Mouse (Mus musculus) midbrain, embryonic 14.5 days (tissue): ENCODE results near the gene G6pc2. TPM values are rescaled to one million over a fixed set of nuclear protein-coding genes. Genes with fewer than 3 reads are reported as not detected.
A peak's percentile ranks its signal among the peaks of the same experiment; 100 is the strongest.

Source experiments
- ATAC-seq: fragments of 200-750 bp; cut with Nextera tagmentation; 2 replicates; pipeline ENCODE4 v1.8.0; 2017; ENCODE audit warnings: moderate number of reproducible peaks, moderate library complexity; ENCODE audit not compliant: low FRiP score, low TSS enrichment
- DNase-seq: peaks from one replicate; pipeline ENCODE4 v3.0.0-alpha.2; 2015
- H3K27ac ChIP-seq: fragments of 300-500 bp; sonication (generic); replicated peaks from 2 replicates; pipeline ENCODE4 v1.5.1; 2014; ENCODE audit warnings: mild to moderate bottlenecking, low read depth, low read length, moderate library complexity
- H3K27me3 ChIP-seq: fragments of 300-500 bp; sonication (generic); 2 replicates; pipeline ENCODE4 v1.6.1; 2014; ENCODE audit warnings: low read length, control low read depth, mixed read lengths; ENCODE audit not compliant: control insufficient read depth, insufficient read depth
- H3K36me3 ChIP-seq: fragments of 300-500 bp; sonication (generic); 2 replicates; pipeline ENCODE4 v1.6.1; 2014; ENCODE audit warnings: low read length, control low read depth; ENCODE audit not compliant: control insufficient read depth, insufficient read depth
- H3K4me1 ChIP-seq: fragments of 300-500 bp; sonication (generic); 2 replicates; pipeline ENCODE4 v1.6.1; 2014; ENCODE audit warnings: mild to moderate bottlenecking, antibody characterized with exemption, low read length, control low read depth; ENCODE audit not compliant: control insufficient read depth, insufficient read depth
- H3K4me2 ChIP-seq: fragments of 300-500 bp; sonication (generic); 2 replicates; pipeline ENCODE4 v1.6.1; 2014; ENCODE audit warnings: mild to moderate bottlenecking, low read length, moderate library complexity
- H3K4me3 ChIP-seq: fragments of 300-500 bp; sonication (generic); replicated peaks from 2 replicates; pipeline ENCODE4 v1.5.1; 2014; ENCODE audit warnings: low read depth, low read length
- H3K9ac ChIP-seq: fragments of 300-500 bp; sonication (generic); replicated peaks from 2 replicates; pipeline ENCODE4 v1.6.1; 2014; ENCODE audit warnings: mild to moderate bottlenecking, low read length, moderate library complexity
- H3K9me3 ChIP-seq: fragments of 300-500 bp; sonication (generic); 2 replicates; pipeline ENCODE4 v1.6.1; 2016; ENCODE audit warnings: low read length, control low read depth, mixed read lengths; ENCODE audit not compliant: control insufficient read depth
- WGBS: fragments of 180-500 bp; shearing (Covaris S2); extraction: QIAGEN DNeasy Blood & Tissue Kit; methylation state at CpG from one replicate; pipeline ENCODE4 v1.1.7; 2014; 5-methylcytosine and 5-hydroxymethylcytosine counted together
- polyA plus RNA-seq: library from polyadenylated mRNA; unstranded; fragments of >200 nt; fragmentation: Nextera tagmentation; extraction: Ambion mirVana; gene quantifications from 2 replicates; pipeline ENCODE4 v1.2.1, GENCODE M21; 2014

Gene G6pc2
- polyA plus RNA-seq, 1 experiment from 2014 or later = 0.20 TPM

- H3K27me3 ChIP-seq = no peaks in the 10 kb centered on the region
- no peak overlapping the region for H3K9ac ChIP-seq
- DNase-seq = no peak
- H3K4me3 ChIP-seq = no peak overlapping the region
- no peak overlapping the region for H3K27ac ChIP-seq
- ATAC-seq = no peak
- 82% methylated on average over 9 of the region's 9 CpGs for WGBS
- H3K4me2 ChIP-seq = no peak overlapping the region
- no peaks in the 10 kb centered on the region for H3K9me3 ChIP-seq
- no peaks in the 10 kb centered on the region for H3K4me1 ChIP-seq
- no peaks in the 10 kb centered on the region for H3K36me3 ChIP-seq
Measured at GRCm38 (mm10) chr2:69226876-69227275, 16.0 kb downstream of the G6pc2 start.

- no peak overlapping the region for H3K4me3 ChIP-seq
- no peaks in the 10 kb centered on the region for H3K36me3 ChIP-seq
- H3K27me3 ChIP-seq = no peaks in the 10 kb centered on the region
- DNase-seq (peak; percentile 23), ATAC-seq (no peak)
- 60% methylated on average over 6 of the region's 6 CpGs for WGBS
- H3K4me1 ChIP-seq = no peaks in the 10 kb centered on the region
- H3K4me2 ChIP-seq = no peak overlapping the region
- no peaks in the 10 kb centered on the region for H3K9me3 ChIP-seq
- peak overlapping the region; percentile 42; the same call in 1 of the 2 replicates for H3K27ac ChIP-seq
- H3K9ac ChIP-seq = no peak overlapping the region
Measured at GRCm38 (mm10) chr2:69228635-69229034, 17.8 kb downstream of the G6pc2 start.

- H3K27ac ChIP-seq = no peak overlapping the region
- DNase-seq (no peak), ATAC-seq (no peak)
- no peak overlapping the region for H3K4me2 ChIP-seq
- no peak overlapping the region for H3K9ac ChIP-seq
- 93% methylated on average over 2 of the region's 2 CpGs for WGBS
- H3K9me3 ChIP-seq = no peaks in the 10 kb centered on the region
- no peaks in the 10 kb centered on the region for H3K36me3 ChIP-seq
- no peaks in the 10 kb centered on the region for H3K4me1 ChIP-seq
- no peaks in the 10 kb centered on the region for H3K27me3 ChIP-seq
- H3K4me3 ChIP-seq = no peak overlapping the region
Measured at GRCm38 (mm10) chr2:69230137-69230536, 19.3 kb downstream of the G6pc2 start.

GRCm38 (mm10) chr2:69232101-69232500 is 21.2 kb downstream of the G6pc2 start:
- no peaks in the 10 kb centered on the region for H3K4me1 ChIP-seq
- DNase-seq = no peak
- H3K4me3 ChIP-seq = no peak overlapping the region
- no peaks in the 10 kb centered on the region for H3K36me3 ChIP-seq
- no peak overlapping the region for H3K9ac ChIP-seq
- H3K27ac ChIP-seq = no peak overlapping the region
- no peak for ATAC-seq
- no peaks in the 10 kb centered on the region for H3K27me3 ChIP-seq
- no peak overlapping the region for H3K4me2 ChIP-seq
- H3K9me3 ChIP-seq = no peaks in the 10 kb centered on the region

- no peak overlapping the region for H3K4me3 ChIP-seq
- H3K27me3 ChIP-seq = no peaks in the 10 kb centered on the region
- no peak overlapping the region for H3K27ac ChIP-seq
- 53% methylated on average over 5 of the region's 5 CpGs for WGBS
- ATAC-seq (0 out of 2 replicates have a peak, but pooled peaks have one; percentile 24), DNase-seq (peak; percentile 46)
- H3K4me2 ChIP-seq = no peak overlapping the region
- no peaks in the 10 kb centered on the region for H3K36me3 ChIP-seq
- H3K9ac ChIP-seq = no peak overlapping the region
- no peaks in the 10 kb centered on the region for H3K9me3 ChIP-seq
- no peaks in the 10 kb centered on the region for H3K4me1 ChIP-seq
Measured at GRCm38 (mm10) chr2:69234976-69235678, 24.3 kb downstream of the G6pc2 start.

GRCm38 (mm10) chr2:69239315-69239714 is 28.4 kb downstream of the G6pc2 start:
- WGBS = 90% methylated on average over 9 of the region's 9 CpGs
- no peak overlapping the region for H3K4me3 ChIP-seq
- no peak overlapping the region for H3K27ac ChIP-seq
- H3K9ac ChIP-seq = no peak overlapping the region
- H3K27me3 ChIP-seq = no peaks in the 10 kb centered on the region
- no peaks in the 10 kb centered on the region for H3K9me3 ChIP-seq
- H3K4me2 ChIP-seq = no peak overlapping the region
- ATAC-seq (no peak), DNase-seq (no peak)
- H3K36me3 ChIP-seq = no peaks in the 10 kb centered on the region
- H3K4me1 ChIP-seq = no peaks in the 10 kb centered on the region

GRCm38 (mm10) chr2:69244924-69245323 is 34.1 kb downstream of the G6pc2 start:
- Histone ChIP-seq H3K4me2 (no peak overlapping the region), H3K27me3 (no peaks in the 10 kb centered on the region), H3K9ac (no peak overlapping the region), H3K27ac (no peak overlapping the region), H3K4me1 (no peaks in the 10 kb centered on the region), H3K36me3 (no peaks in the 10 kb centered on the region), H3K4me3 (no peak overlapping the region), H3K9me3 (no peaks in the 10 kb centered on the region)
- peak; percentile 42 for DNase-seq
- no peak for ATAC-seq
- WGBS = 17% methylated on average over 2 of the region's 2 CpGs

- no peak overlapping the region for H3K4me3 ChIP-seq
- no peaks in the 10 kb centered on the region for H3K27me3 ChIP-seq
- 98% methylated on average over 1 of the region's 1 CpGs for WGBS
- H3K4me1 ChIP-seq = no peaks in the 10 kb centered on the region
- no peak overlapping the region for H3K4me2 ChIP-seq
- H3K36me3 ChIP-seq = no peaks in the 10 kb centered on the region
- ATAC-seq (no peak), DNase-seq (no peak)
- H3K9ac ChIP-seq = no peak overlapping the region
- no peak overlapping the region for H3K27ac ChIP-seq
- H3K9me3 ChIP-seq = no peaks in the 10 kb centered on the region
Measured at GRCm38 (mm10) chr2:69247081-69247480, 36.2 kb downstream of the G6pc2 start.

GRCm38 (mm10) chr2:69248221-69248755 is 37.4 kb downstream of the G6pc2 start:
- 65% methylated on average over 16 of the region's 16 CpGs for WGBS
- Histone ChIP-seq H3K27ac (no peak overlapping the region), H3K4me2 (no peak overlapping the region), H3K4me3 (no peak overlapping the region), H3K9ac (no peak overlapping the region), H3K9me3 (no peaks in the 10 kb centered on the region), H3K4me1 (no peaks in the 10 kb centered on the region), H3K36me3 (no peaks in the 10 kb centered on the region), H3K27me3 (no peaks in the 10 kb centered on the region)
- ATAC-seq (no peak), DNase-seq (no peak)
